Mouse (Mus musculus) heart, embryonic 10.5 days (tissue): ENCODE measurements around the gene Cpne2. TPM values are rescaled to one million over a fixed set of nuclear protein-coding genes. Genes with fewer than 3 reads are reported as not detected.

Source experiments
- DNase-seq: peaks from one replicate; pipeline ENCODE4 v3.0.0-alpha.2; 2017; ENCODE audit warnings: low spot score
- H3K27ac ChIP-seq: fragments of 300-500 bp; sonication (generic); 2 replicates; pipeline ENCODE4 v1.5.1; 2016; ENCODE audit warnings: mild to moderate bottlenecking
- H3K27me3 ChIP-seq: fragments of 300-500 bp; sonication (generic); 2 replicates; pipeline ENCODE4 v1.6.1; 2016; ENCODE audit warnings: mild to moderate bottlenecking; ENCODE audit not compliant: poor library complexity, insufficient read depth, severe bottlenecking
- H3K36me3 ChIP-seq: fragments of 300-500 bp; sonication (generic); 2 replicates; pipeline ENCODE4 v1.6.1; 2016; ENCODE audit warnings: mild to moderate bottlenecking, moderate library complexity
- H3K4me1 ChIP-seq: fragments of 300-500 bp; sonication (generic); 2 replicates; pipeline ENCODE4 v1.6.1; 2016; ENCODE audit warnings: mild to moderate bottlenecking
- H3K4me3 ChIP-seq: fragments of 300-500 bp; sonication (generic); 2 replicates; pipeline ENCODE4 v1.5.1; 2016; ENCODE audit warnings: mild to moderate bottlenecking, moderate library complexity
- H3K9me3 ChIP-seq: fragments of 300-500 bp; sonication (generic); 2 replicates; pipeline ENCODE4 v1.6.1; 2016; ENCODE audit warnings: mild to moderate bottlenecking, moderate library complexity
- WGBS: fragments of 180-500 bp; shearing (Covaris S2); methylation state at CpG from one replicate; pipeline ENCODE4 v1.1.7; 2016; 5-methylcytosine and 5-hydroxymethylcytosine counted together
- microRNA-seq: library from miRNA; unstranded; fragments of <30 nt; microRNA quantifications from one replicate; pipeline ENCODE4, GENCODE M21; 2017
- polyA plus RNA-seq: library from polyadenylated mRNA; unstranded; fragments of >200 nt; fragmentation: Nextera tagmentation; extraction: Ambion mirVana; gene quantifications from 2 replicates; pipeline ENCODE4 v1.2.1, GENCODE M21; 2016

Gene Cpne2
- polyA plus RNA-seq, 1 experiment from 2014 or later: 6.8 TPM

- H3K36me3 ChIP-seq: no peaks in the 10 kb centered on the region
- peak overlapping the region; percentile 99 for H3K4me3 ChIP-seq
- peak overlapping the region; percentile 93 for H3K27ac ChIP-seq
- H3K4me1 ChIP-seq: peaks cover 25% of the 10 kb centered on the region
- DNase-seq: peak; percentile 77
- no peaks in the 10 kb centered on the region for H3K27me3 ChIP-seq
- no peaks in the 10 kb centered on the region for H3K9me3 ChIP-seq
- WGBS: under 1% methylated on average over 51 of the region's 51 CpGs
Observed at GRCm38 (mm10) chr8:94601034-94601606, 68.3 kb downstream of the Cpne2 start.

- peaks cover 25% of the 10 kb centered on the region for H3K4me1 ChIP-seq
- DNase-seq: peak; percentile 100
- H3K36me3 ChIP-seq: no peaks in the 10 kb centered on the region
- no peaks in the 10 kb centered on the region for H3K27me3 ChIP-seq
- peak within 1 kb of the TSS; percentile 99 for H3K4me3 ChIP-seq
- peak within 1 kb of the TSS; percentile 93 for H3K27ac ChIP-seq
- H3K9me3 ChIP-seq: no peaks in the 10 kb centered on the region
- under 1% methylated on average over 55 of the region's 55 CpGs for WGBS
Observed at GRCm38 (mm10) chr8:94601607-94602385, 69.0 kb downstream of the Cpne2 start, which contains the start of the genes Rspry1 and Fam192a. Gene Rspry1 (plus strand): TSS chr8:94601937. Gene Fam192a (minus strand): TSS chr8:94601997.

GRCm38 (mm10) chr8:94602471-94603131 lies 69.8 kb downstream of the Cpne2 start:
- WGBS: 1% methylated on average over 31 of the region's 31 CpGs
- DNase-seq: peak; percentile 80

GRCm38 (mm10) chr8:94604030-94604429 lies 71.2 kb downstream of the Cpne2 start:
- H3K4me1 ChIP-seq: peaks cover 25% of the 10 kb centered on the region
- H3K36me3 ChIP-seq: no peaks in the 10 kb centered on the region
- DNase-seq: no peak
- no peak overlapping the region for H3K4me3 ChIP-seq
- WGBS: 87% methylated on average over 2 of the region's 2 CpGs
- no peaks in the 10 kb centered on the region for H3K27me3 ChIP-seq
- no peak overlapping the region for H3K27ac ChIP-seq
- no peaks in the 10 kb centered on the region for H3K9me3 ChIP-seq

More at GRCm38 (mm10) chr8:94602471-94603131, 69.8 kb downstream of the Cpne2 start:
- H3K4me1 ChIP-seq: peaks cover 25% of the 10 kb centered on the region
- H3K4me3 ChIP-seq: peak overlapping the region; percentile 99
- no peaks in the 10 kb centered on the region for H3K27me3 ChIP-seq
- no peaks in the 10 kb centered on the region for H3K36me3 ChIP-seq
- peak overlapping the region; percentile 93 for H3K27ac ChIP-seq
- no peaks in the 10 kb centered on the region for H3K9me3 ChIP-seq

GRCm38 (mm10) chr8:94607064-94607463 lies 74.3 kb downstream of the Cpne2 start:
- Histone ChIP-seq H3K4me1 (peaks cover 13% of the 10 kb centered on the region; the same call in 1 of the 2 replicates), H3K9me3 (no peaks in the 10 kb centered on the region), H3K36me3 (no peaks in the 10 kb centered on the region), H3K27me3 (no peaks in the 10 kb centered on the region), H3K4me3 (no peak overlapping the region), H3K27ac (no peak overlapping the region)
- 85% methylated on average over 5 of the region's 5 CpGs for WGBS
- no peak for DNase-seq

Small RNAs within 50 kb of the gene (microRNA-seq; reads per million reads assigned to microRNA genes)
- gene Mir7072: not detected

Other genes starting within 250 kb of the Cpne2 start
- gene Slc12a3, start 203.8 kb upstream of the Cpne2 start, polyA plus RNA-seq: 0.06 TPM in 1 of 2 replicates, not detected in the other
- gene Herpud1, start 146.6 kb upstream of the Cpne2 start, polyA plus RNA-seq: 75.5 and 90.8 TPM in 2 replicates
- gene Nlrc5, start 98.6 kb upstream of the Cpne2 start, polyA plus RNA-seq: not detected in 2 replicates
- gene Rspry1, start 68.9 kb downstream of the Cpne2 start, polyA plus RNA-seq: 27.6 and 34.2 TPM in 2 replicates
- gene Fam192a, start 69.0 kb downstream of the Cpne2 start, polyA plus RNA-seq: 43.8 and 53.7 TPM in 2 replicates
- gene Arl2bp, start 133.6 kb downstream of the Cpne2 start, polyA plus RNA-seq: 131 and 141 TPM in 2 replicates
- gene Pllp, start 163.3 kb downstream of the Cpne2 start, polyA plus RNA-seq: 0.20 and 1.1 TPM in 2 replicates
- not detected in 2 replicates for gene Ccl22, start 212.6 kb downstream of the Cpne2 start, polyA plus RNA-seq
- gene Cx3cl1, start 239.0 kb downstream of the Cpne2 start, polyA plus RNA-seq: 6.2 and 11.0 TPM in 2 replicates